Mouse (Mus musculus) cerebellum, adult 11-12 months (tissue): Measurements from ENCODE around the gene Blvrb.
A peak's percentile ranks its signal among the peaks of the same experiment; 100 is the strongest.

Source experiments
- DNase-seq: peaks from one replicate; pipeline ENCODE4 v3.0.0; 2022

Blvrb gene

GRCm38 (mm10) chr7:27449256-27449862 lies 1.6 kb downstream of the Blvrb start:
- DNase-seq, result peak; percentile 67

GRCm38 (mm10) chr7:27451359-27451758 lies 3.6 kb downstream of the Blvrb start:
- DNase-seq, result no peak

GRCm38 (mm10) chr7:27452206-27452770 lies 4.5 kb downstream of the Blvrb start:
- DNase-seq, result no peak

GRCm38 (mm10) chr7:27454461-27455121 lies 6.8 kb downstream of the Blvrb start:
- DNase-seq, result no peak

GRCm38 (mm10) chr7:27455273-27455672 lies 7.5 kb downstream of the Blvrb start:
- DNase-seq, result no peak

- DNase-seq, result no peak
These were observed 10.8 kb downstream of the Blvrb start for GRCm38 (mm10) chr7:27458614-27459013.

GRCm38 (mm10) chr7:27459640-27460039 lies 11.9 kb downstream of the Blvrb start:
- DNase-seq, result no peak

GRCm38 (mm10) chr7:27460477-27460876 lies 12.7 kb downstream of the Blvrb start:
- DNase-seq, result no peak

- no peak for DNase-seq
These were observed 19.9 kb downstream of the Blvrb start for GRCm38 (mm10) chr7:27467648-27468047.

- no peak for DNase-seq
These were observed 23.8 kb downstream of the Blvrb start for GRCm38 (mm10) chr7:27471390-27472120.

- no peak for DNase-seq
These were observed 24.8 kb downstream of the Blvrb start for GRCm38 (mm10) chr7:27472596-27472995.

- DNase-seq, result peak; percentile 99
These were observed 25.5 kb downstream of the Blvrb start, which contains the start of gene Sertad3 for GRCm38 (mm10) chr7:27473156-27473834. Sertad3 (plus strand) TSS chr7:27473768.

GRCm38 (mm10) chr7:27473835-27474489 lies 26.2 kb downstream of the Blvrb start:
- no peak for DNase-seq

GRCm38 (mm10) chr7:27474490-27474954 lies 26.7 kb downstream of the Blvrb start:
- peak; percentile 99 for DNase-seq

GRCm38 (mm10) chr7:27475596-27475995 lies 27.8 kb downstream of the Blvrb start:
- no peak for DNase-seq

- DNase-seq, result peak; percentile 63
These were observed 28.4 kb downstream of the Blvrb start for GRCm38 (mm10) chr7:27476098-27476635.

GRCm38 (mm10) chr7:27478561-27478960 lies 30.8 kb downstream of the Blvrb start:
- no peak for DNase-seq

- DNase-seq, result no peak
These were observed 32.0 kb downstream of the Blvrb start for GRCm38 (mm10) chr7:27479750-27480149.

GRCm38 (mm10) chr7:27480506-27480905 lies 32.7 kb downstream of the Blvrb start:
- peak; percentile 36 for DNase-seq

- no peak for DNase-seq
These were observed 33.3 kb downstream of the Blvrb start for GRCm38 (mm10) chr7:27480927-27481626.

- DNase-seq, result peak; percentile 88
These were observed 33.8 kb downstream of the Blvrb start for GRCm38 (mm10) chr7:27481627-27481969.
